Mouse (Mus musculus) kidney, postnatal 25 days (tissue): ENCODE measurements at regions not wholly inside any gene's neighbourhood (a gene's known extent, or its start where the extent isn't known, plus 50 kb on each side); places are given as distances from the start of the nearest gene placed in this dataset.
"Not testable (repeated sequence)": the region's sequence is repeated elsewhere in the genome, so short reads cannot be mapped to it uniquely, and the experiment has no call there.

Source experiments
- DNase-seq, 2 experiments: peaks; one replicate each; pipeline ENCODE4 v3.0.0; 2021; ENCODE audit warnings: mixed read lengths in 2 of 2

- DNase-seq, result no peak
These were observed 107.8 kb upstream of the Spata13 start for GRCm38 (mm10) chr14:60525979-60526378.

- DNase-seq, result no peak
These were observed 107.0 kb upstream of the Spata13 start for GRCm38 (mm10) chr14:60526832-60527231.

GRCm38 (mm10) chr14:60527951-60528350 is 105.8 kb upstream of the Spata13 start:
- DNase-seq, result peak; percentile 49 to 67

GRCm38 (mm10) chr14:60528520-60528919 is 105.3 kb upstream of the Spata13 start:
- DNase-seq, result no peak

GRCm38 (mm10) chr14:60529022-60529421 is 104.8 kb upstream of the Spata13 start:
- peak; percentile 75 to 83 for DNase-seq

GRCm38 (mm10) chr14:60529646-60530347 is 104.0 kb upstream of the Spata13 start:
- DNase-seq, result no peak

GRCm38 (mm10) chr14:60530348-60530711 is 103.5 kb upstream of the Spata13 start:
- no peak for DNase-seq

- DNase-seq, result peak in 1 of 2 experiments; percentile 63
These were observed 102.8 kb upstream of the Spata13 start for GRCm38 (mm10) chr14:60530973-60531372.

GRCm38 (mm10) chr14:60531766-60532165 is 102.0 kb upstream of the Spata13 start:
- DNase-seq, result no peak

- DNase-seq, result peak in 1 of 2 experiments; percentile 64
These were observed 100.2 kb upstream of the Spata13 start for GRCm38 (mm10) chr14:60533452-60534224.

- peak; percentile 41 to 66 for DNase-seq
These were observed 94.8 kb upstream of the Spata13 start for GRCm38 (mm10) chr14:60539040-60539439.

GRCm38 (mm10) chr14:60540111-60540510 is 93.7 kb upstream of the Spata13 start:
- DNase-seq, result no peak

- DNase-seq, result no peak
These were observed 92.2 kb upstream of the Spata13 start for GRCm38 (mm10) chr14:60541596-60541995.

- DNase-seq, result no peak
These were observed 89.0 kb upstream of the Spata13 start for GRCm38 (mm10) chr14:60544767-60545166.

- peak; percentile 68 to 86 for DNase-seq
These were observed 79.5 kb upstream of the Spata13 start for GRCm38 (mm10) chr14:60554222-60554740.

- peak; percentile 72 to 80 for DNase-seq
These were observed 77.3 kb upstream of the Spata13 start for GRCm38 (mm10) chr14:60556541-60556940.

GRCm38 (mm10) chr14:60557020-60557419 is 76.8 kb upstream of the Spata13 start:
- DNase-seq, result peak in 1 of 2 experiments; percentile 46

- DNase-seq, result no peak
These were observed 74.4 kb upstream of the Spata13 start for GRCm38 (mm10) chr14:60559376-60559775.

GRCm38 (mm10) chr14:60559826-60560529 is 73.8 kb upstream of the Spata13 start:
- peak; percentile 46 to 74 for DNase-seq

GRCm38 (mm10) chr14:60576281-60576680 is 57.5 kb upstream of the Spata13 start:
- no peak for DNase-seq

GRCm38 (mm10) chr14:60580131-60580530 is 53.7 kb upstream of the Spata13 start:
- not testable (repeated sequence) for DNase-seq
